8 mouse cellular contexts compared by ENCODE assay signal in the genomic region with DNA sequence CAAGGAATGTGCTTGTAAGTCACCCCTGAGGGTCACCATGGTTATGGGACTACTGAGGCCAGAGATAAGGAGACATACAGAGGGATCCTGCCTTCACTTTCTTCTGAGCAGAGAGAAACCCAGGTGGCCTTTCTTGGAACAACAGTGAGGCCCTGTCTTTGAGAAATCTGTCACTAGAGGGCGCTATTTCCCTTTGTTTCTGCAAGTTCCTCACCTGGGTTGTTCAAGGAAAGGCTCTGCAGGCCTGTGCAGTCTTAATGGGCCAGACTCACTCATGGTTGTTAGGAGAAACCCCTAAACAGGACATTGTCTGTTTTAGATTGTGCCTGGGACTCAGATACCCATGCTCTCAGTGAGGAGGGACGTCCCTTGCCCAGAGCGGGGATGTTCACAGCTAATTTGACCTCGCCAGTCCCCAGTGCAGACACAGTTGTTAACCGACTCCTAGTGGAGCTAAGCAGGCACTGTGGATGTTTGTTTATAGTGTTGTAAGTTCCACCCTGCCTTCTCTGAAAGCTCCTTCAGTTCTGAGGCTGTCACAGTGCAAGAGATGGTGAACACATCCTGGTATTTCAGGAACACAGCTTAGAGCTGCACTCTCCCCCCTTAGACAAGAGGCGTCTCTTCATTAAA. TPM values are rescaled to one million over a fixed set of nuclear protein-coding genes. Genes with fewer than 3 reads are reported as not detected.
DNase-seq lines count a peak whose midpoint lies in the region; ATAC-seq lines count a peak whose summit lies in the region.

No protein-coding gene starts in this region.

- ATAC-seq in forebrain, embryonic 16.5 days, result peak; percentile 90
- ATAC-seq in intestine, embryonic 15.5 days, result peak; percentile 75
- peak; percentile 56 for ATAC-seq in stomach, embryonic 15.5 days (ENCODE audit: insufficient read depth, low FRiP score, low read depth)

- intact Hi-C loops in left cerebral cortex, postnatal 10 days (cut with DNase I), result loop anchor here (5.0 to 10.0 kb wide), 4 partner anchors 65 to 837 kb away; partner anchors contain the start of gene Arl4c

- peak; percentile 19 for DNase-seq in ovary, postnatal 10 days (ENCODE audit: low spot score)
- no peak for DNase-seq in ovary, adult 18-20 months (ENCODE audit: low spot score)
- DNase-seq in cerebellum, adult 11-12 months, result peak; percentile 90
- DNase-seq in left cerebral cortex, postnatal 10 days (ENCODE audit: extremely low spot score in 1 of 2, low spot score in 2 of 2), result peak; percentile 65 to 83
- DNase-seq in midbrain, embryonic 10.5 days (ENCODE audit: low spot score), result peak; percentile 66

- no peak overlapping the region for H3K4me2 ChIP-seq in forebrain, embryonic 16.5 days (ENCODE audit: low read length)
- H3K4me2 ChIP-seq in intestine, embryonic 15.5 days (replicated peaks), result no peak overlapping the region
- H3K4me2 ChIP-seq in stomach, embryonic 15.5 days, result no peak overlapping the region

- H3K9me3 ChIP-seq in forebrain, embryonic 16.5 days (ENCODE audit: control insufficient read depth, low read length), result no peaks in the 10 kb centered on the region
- H3K9me3 ChIP-seq in intestine, embryonic 15.5 days, result no peaks in the 10 kb centered on the region
- no peaks in the 10 kb centered on the region for H3K9me3 ChIP-seq in midbrain, embryonic 10.5 days (replicated peaks)
- H3K9me3 ChIP-seq in stomach, embryonic 15.5 days, result no peaks in the 10 kb centered on the region

- no peaks in the 10 kb centered on the region for H3K36me3 ChIP-seq in forebrain, embryonic 16.5 days (ENCODE audit: control insufficient read depth, insufficient read depth)
- no peaks in the 10 kb centered on the region for H3K36me3 ChIP-seq in intestine, embryonic 15.5 days
- H3K36me3 ChIP-seq in midbrain, embryonic 10.5 days, result no peaks in the 10 kb centered on the region
- no peaks in the 10 kb centered on the region for H3K36me3 ChIP-seq in stomach, embryonic 15.5 days

- H3K27ac ChIP-seq in forebrain, embryonic 16.5 days (ENCODE audit: low read length), result no peak overlapping the region
- no peak overlapping the region for H3K27ac ChIP-seq in intestine, embryonic 15.5 days
- no peak overlapping the region for H3K27ac ChIP-seq in midbrain, embryonic 10.5 days (replicated peaks)
- H3K27ac ChIP-seq in stomach, embryonic 15.5 days, result no peak overlapping the region

- WGBS in forebrain, embryonic 16.5 days, result 61% methylated on average over 6 of the region's 6 CpGs
- WGBS in intestine, embryonic 15.5 days, result 46% methylated on average over 6 of the region's 6 CpGs
- WGBS in midbrain, embryonic 10.5 days, result 57% methylated on average over 6 of the region's 6 CpGs
- 52% methylated on average over 6 of the region's 6 CpGs for WGBS in stomach, embryonic 15.5 days

- no peak overlapping the region for H3K9ac ChIP-seq in forebrain, embryonic 16.5 days (replicated peaks; ENCODE audit: low read depth, low read length)
- H3K9ac ChIP-seq in intestine, embryonic 15.5 days, result no peak overlapping the region
- H3K9ac ChIP-seq in stomach, embryonic 15.5 days, result no peak overlapping the region

- no peak overlapping the region for H3K4me3 ChIP-seq in forebrain, embryonic 16.5 days (replicated peaks; ENCODE audit: low read length)
- no peak overlapping the region for H3K4me3 ChIP-seq in intestine, embryonic 15.5 days (replicated peaks)
- no peak overlapping the region for H3K4me3 ChIP-seq in midbrain, embryonic 10.5 days
- no peak overlapping the region for H3K4me3 ChIP-seq in stomach, embryonic 15.5 days (replicated peaks)

- no peaks in the 10 kb centered on the region for H3K4me1 ChIP-seq in forebrain, embryonic 16.5 days (replicated peaks; ENCODE audit: control insufficient read depth, insufficient read depth, low read length)
- H3K4me1 ChIP-seq in intestine, embryonic 15.5 days (replicated peaks), result no peaks in the 10 kb centered on the region
- peaks cover 12% of the 10 kb centered on the region for H3K4me1 ChIP-seq in midbrain, embryonic 10.5 days
- H3K4me1 ChIP-seq in stomach, embryonic 15.5 days, result no peaks in the 10 kb centered on the region

- no peaks in the 10 kb centered on the region for H3K27me3 ChIP-seq in forebrain, embryonic 16.5 days (replicated peaks; ENCODE audit: control insufficient read depth, insufficient read depth, low read length)
- no peaks in the 10 kb centered on the region for H3K27me3 ChIP-seq in intestine, embryonic 15.5 days (replicated peaks)
- no peaks in the 10 kb centered on the region for H3K27me3 ChIP-seq in midbrain, embryonic 10.5 days (ENCODE audit: low read depth, poor library complexity, severe bottlenecking)
- H3K27me3 ChIP-seq in stomach, embryonic 15.5 days (replicated peaks), result no peaks in the 10 kb centered on the region

RNA-seq across cellular contexts. Expression of gene Spp2, which starts 49.2 kb away (rescaled TPM):
- polyA plus RNA-seq in forebrain, embryonic 16.5 days (2015; fragmentation: Nextera tagmentation; extraction: Ambion mirVana), result 0.53 TPM in 1 of 2 replicates, not detected in the other
- polyA plus RNA-seq in intestine, embryonic 15.5 days (2015; fragmentation: Nextera tagmentation; extraction: Ambion mirVana), result 9.5 and 11.6 TPM in 2 replicates
- total RNA-seq in left cerebral cortex, postnatal 10 days (2021), result under 1 TPM in 1 of 2 experiments, not detected in 1; 0.56 TPM
- not detected in 2 replicates for polyA plus RNA-seq in midbrain, embryonic 10.5 days (2016; fragmentation: Nextera tagmentation; extraction: Ambion mirVana)
- 10.1 and 21.7 TPM in 2 replicates for polyA plus RNA-seq in stomach, embryonic 15.5 days (2015; fragmentation: Nextera tagmentation; extraction: Ambion mirVana)
